Mouse (Mus musculus) large intestine, adult 2 months (tissue): ENCODE data around the gene Maml3. TPM values are rescaled to one million over a fixed set of nuclear protein-coding genes. Genes with fewer than 3 reads are reported as not detected.

Source experiments
- DNase-seq: peaks from one replicate; pipeline ENCODE4 v3.0.0-alpha.2; 2012; ENCODE audit warnings: low read depth, low spot score
- WGBS: fragments of 180-500 bp; shearing (Covaris S2); methylation state at CpG from one replicate; pipeline ENCODE4 v1.1.7; 2018; 5-methylcytosine and 5-hydroxymethylcytosine counted together
- polyA plus RNA-seq: library from polyadenylated mRNA; depleted of rRNA; stranded (reverse); fragments of >200 nt; gene quantifications from 2 replicates; pipeline ENCODE4 v1.2.3, GENCODE M21; 2012

The Maml3 gene
- polyA plus RNA-seq, 1 experiment: 1.8 TPM

GRCm38 (mm10) chr3:52047537-52047936 lies 57.3 kb downstream of the Maml3 start:
- WGBS: 90% methylated on average over 8 of the region's 8 CpGs
- DNase-seq: no peak

- 2% methylated on average over 13 of the region's 13 CpGs for WGBS
- DNase-seq: peak; percentile 97
Observed at GRCm38 (mm10) chr3:52046895-52047372, 57.9 kb downstream of the Maml3 start.

GRCm38 (mm10) chr3:52046027-52046700 lies 58.7 kb downstream of the Maml3 start:
- 3% methylated on average over 20 of the region's 20 CpGs for WGBS
- DNase-seq: no peak

DNA sequence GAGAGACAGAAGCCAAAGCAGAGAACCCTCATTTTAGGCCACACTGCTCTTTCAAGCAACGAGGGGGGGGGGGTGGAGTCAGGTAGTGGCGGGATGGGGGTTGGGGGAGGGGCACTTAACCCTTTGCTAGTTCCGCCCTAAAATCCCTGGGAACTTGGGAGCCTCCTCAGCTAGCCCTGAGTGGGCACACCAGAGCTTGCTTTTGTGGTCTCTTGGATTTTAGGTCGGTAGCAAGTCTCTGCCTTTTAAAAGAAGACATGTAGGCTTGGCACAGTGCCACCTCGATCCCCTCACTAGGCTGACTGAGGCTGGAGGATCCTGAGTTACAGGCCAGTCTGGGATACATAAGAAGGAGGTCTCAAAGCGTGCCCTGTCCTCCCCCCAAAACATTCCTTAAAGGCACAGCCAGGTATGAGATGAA lies 59.6 kb downstream of the Maml3 start:
- WGBS: 37% methylated on average over 6 of the region's 6 CpGs
- no peak for DNase-seq

DNA sequence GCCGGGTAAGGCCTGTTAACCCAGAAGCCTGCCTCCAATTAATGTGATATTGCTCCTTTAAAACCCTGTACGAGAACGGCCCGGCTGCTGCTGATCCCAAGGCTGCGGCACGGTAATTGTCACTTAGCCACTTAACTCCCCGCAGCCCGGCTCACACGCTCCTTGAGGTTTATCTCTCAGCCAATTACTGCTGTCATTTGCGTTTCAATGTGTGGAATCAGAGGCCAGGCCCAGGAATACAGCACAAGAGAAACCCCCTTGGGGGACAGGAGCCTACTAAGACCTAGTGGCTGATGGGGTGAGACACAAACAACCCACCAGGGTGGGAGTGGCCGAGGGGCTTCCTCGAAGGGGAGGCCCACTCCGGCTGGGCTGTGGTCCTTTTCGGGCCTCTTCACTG lies 60.2 kb downstream of the Maml3 start:
- DNase-seq: no peak
- 22% methylated on average over 14 of the region's 14 CpGs for WGBS

- DNase-seq: no peak
Observed at GRCm38 (mm10) chr3:52043847-52044246, 61.0 kb downstream of the Maml3 start.

DNA sequence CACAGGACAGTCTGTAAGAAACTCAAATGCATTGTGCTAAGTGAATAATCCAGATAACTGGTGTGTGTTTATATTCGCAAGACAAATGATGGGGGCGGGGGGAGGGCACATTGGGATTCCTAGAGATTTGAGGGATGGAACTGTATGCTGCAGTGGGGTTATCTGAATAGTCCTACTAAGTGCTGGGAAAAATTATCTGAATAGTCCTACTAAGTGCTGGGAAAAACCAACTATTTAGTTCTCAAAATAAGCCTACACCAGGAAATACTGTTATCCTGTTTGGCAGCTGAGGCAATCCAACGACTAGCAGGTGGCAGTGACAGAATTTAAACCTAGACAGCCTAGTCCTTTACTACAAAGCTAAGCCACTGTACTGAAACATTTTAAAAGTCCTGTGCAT lies 62.2 kb downstream of the Maml3 start:
- no peak for DNase-seq
- 77% methylated on average over 3 of the region's 3 CpGs for WGBS

More at GRCm38 (mm10) chr3:52043847-52044246, 61.0 kb downstream of the Maml3 start:
- 42% methylated on average over 4 of the region's 4 CpGs for WGBS

GRCm38 (mm10) chr3:52039958-52040357 lies 64.9 kb downstream of the Maml3 start:
- no peak for DNase-seq
- WGBS: 37% methylated on average over 7 of the region's 7 CpGs

DNA sequence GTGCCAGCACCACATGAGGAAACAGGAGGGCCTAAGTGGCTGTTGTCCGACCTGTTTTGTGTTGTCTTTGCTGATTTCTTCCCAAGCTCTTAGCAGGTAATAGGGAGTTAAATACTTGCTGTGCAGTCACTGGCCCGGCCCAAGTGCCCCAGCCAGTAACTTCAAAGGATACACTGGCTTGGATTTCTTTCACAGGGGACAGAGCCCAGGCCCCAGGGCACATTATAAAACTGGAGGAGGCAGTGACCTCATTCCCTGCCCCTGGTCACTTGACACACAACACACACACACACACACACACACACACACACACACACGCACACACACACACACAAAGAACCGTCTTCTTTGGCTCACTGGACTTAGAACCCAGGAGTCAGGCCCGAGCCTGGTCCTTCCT lies 67.6 kb downstream of the Maml3 start:
- 83% methylated on average over 5 of the region's 5 CpGs for WGBS
- no peak for DNase-seq

DNA sequence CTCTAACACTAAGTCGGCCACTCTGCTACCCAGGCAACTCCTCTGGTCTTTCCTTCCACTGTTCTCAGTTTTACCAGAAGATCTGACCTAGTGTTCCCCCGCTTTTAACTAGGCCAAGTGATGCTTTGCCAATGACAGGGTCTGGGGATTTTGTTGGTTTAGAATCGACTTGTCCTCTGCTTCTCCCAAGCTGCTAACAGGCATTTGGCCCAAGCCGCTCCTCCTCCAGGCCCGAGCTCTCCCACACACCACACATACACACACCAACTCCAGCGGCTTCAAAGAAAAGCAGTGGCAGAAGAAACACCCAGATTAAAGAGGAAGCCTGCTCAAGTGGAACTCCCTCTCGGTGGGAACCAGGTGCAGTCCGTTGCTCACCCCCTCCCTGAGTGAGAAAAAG lies 69.5 kb downstream of the Maml3 start:
- 25% methylated on average over 8 of the region's 8 CpGs for WGBS
- no peak for DNase-seq

DNA sequence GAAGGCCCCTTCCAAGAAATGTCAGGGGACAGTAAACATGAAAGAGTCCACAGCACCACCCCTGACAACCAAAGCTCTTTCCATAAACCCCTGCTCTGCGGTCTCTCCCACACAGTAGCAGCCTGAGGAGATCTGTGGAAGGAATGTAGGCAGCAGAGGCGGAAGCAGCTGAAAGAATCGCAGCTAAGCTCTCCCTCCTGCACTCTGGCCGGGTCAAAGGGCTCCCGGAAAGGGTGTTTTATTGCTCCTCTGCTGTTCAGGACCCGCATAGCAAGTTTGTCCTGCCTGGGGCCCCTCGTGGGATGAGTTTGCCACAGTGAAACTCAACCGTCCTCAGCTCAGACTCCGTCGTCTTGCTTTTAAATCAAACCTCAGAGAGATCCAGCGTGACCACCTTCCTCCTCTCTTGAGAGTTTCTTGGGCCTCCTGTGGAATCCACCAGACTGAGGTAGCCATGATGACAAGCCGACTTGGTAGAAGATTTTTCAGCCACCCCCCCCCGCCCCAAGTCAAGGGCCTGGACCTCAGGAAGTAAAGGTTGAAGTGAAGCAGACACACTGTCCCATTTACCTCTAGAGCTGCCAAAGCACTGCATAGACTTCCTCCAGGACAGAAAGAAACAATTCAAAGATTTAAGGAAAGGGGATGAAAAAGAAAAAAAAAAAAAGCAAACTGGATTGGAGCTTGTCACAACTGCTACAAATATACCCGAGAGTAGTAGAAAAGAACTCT lies 70.9 kb downstream of the Maml3 start:
- WGBS: 21% methylated on average over 14 of the region's 14 CpGs
- DNase-seq: no peak

GRCm38 (mm10) chr3:52031327-52031726 lies 73.5 kb downstream of the Maml3 start:
- DNase-seq: no peak

- 56% methylated on average over 10 of the region's 10 CpGs for WGBS
- DNase-seq: no peak
Observed at GRCm38 (mm10) chr3:52030114-52030513, 74.8 kb downstream of the Maml3 start.

- 10% methylated on average over 12 of the region's 12 CpGs for WGBS
- DNase-seq: no peak
Observed at GRCm38 (mm10) chr3:52029661-52030081, 75.2 kb downstream of the Maml3 start.

GRCm38 (mm10) chr3:52027972-52028371 lies 76.9 kb downstream of the Maml3 start:
- 39% methylated on average over 7 of the region's 7 CpGs for WGBS
- DNase-seq: no peak

DNA sequence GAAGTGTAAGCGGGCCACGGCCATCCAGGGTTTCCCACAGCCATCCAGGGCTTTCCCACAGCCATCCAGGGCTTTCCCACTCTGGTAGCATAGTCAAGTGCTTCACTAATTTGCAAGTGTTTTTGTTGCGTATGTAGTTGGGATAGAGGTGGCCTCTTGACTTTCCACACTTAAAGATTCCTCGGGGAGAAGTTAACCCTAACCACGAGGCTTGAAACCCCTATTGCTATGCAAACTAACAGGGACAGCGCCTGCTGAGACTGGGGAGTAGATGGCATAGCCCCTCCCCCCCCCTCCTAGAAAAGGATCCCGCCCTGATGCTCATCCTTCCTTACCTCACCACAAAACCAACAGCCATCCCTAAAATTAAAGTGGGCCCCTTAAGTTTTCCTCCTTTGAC lies 82.4 kb downstream of the Maml3 start:
- 83% methylated on average over 7 of the region's 7 CpGs for WGBS
- no peak for DNase-seq

DNA sequence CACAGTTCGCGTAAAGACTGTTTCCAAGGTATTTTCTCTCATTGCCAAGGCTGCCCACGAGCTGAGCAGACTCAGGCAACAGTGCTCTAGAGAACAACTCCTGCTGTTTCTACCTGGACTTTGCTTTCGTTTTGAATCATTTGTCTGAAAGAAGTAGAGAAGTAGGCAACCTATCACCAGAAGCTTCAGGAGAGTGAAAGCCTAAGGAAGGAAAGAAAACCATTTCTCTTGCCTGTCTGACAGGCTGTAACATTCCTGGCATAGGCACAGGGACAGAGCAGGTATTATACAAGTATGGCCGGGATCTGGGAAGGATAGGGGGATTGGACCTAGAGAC lies 86.8 kb downstream of the Maml3 start:
- WGBS: 66% methylated on average over 5 of the region's 5 CpGs
- no peak for DNase-seq

DNA sequence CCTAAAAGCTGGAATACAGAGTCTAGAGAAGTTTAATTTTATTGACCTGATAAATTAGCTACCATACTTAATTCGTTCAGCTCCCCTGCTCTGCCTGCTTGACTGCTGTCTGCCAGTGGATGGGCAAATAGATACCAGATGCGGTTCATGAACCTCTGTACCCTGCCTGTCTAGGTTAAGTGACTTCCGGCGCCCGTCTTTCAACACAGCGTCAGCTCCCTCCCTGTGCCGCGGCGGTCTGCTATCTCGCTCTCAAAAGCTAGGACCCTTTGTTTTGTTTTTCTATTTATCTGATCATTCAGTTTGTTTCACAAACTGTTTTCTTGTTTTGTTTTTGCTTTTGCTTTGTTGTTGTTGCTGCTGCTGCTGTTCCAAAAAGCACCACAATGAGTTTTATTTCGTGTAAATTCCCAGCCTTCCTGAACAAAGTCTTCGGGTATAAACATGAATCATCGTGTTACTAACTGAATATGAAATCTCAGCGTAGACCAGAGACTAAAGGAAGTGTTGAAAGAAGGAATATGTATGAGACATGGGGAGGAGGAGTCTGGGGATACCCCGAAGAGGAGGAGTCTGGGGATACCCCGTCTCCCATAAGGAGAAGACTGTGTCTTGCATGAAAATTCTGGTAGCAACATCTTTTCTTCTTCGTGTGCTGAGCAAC lies 87.3 kb downstream of the Maml3 start:
- DNase-seq: no peak
- 67% methylated on average over 17 of the region's 17 CpGs for WGBS

DNA sequence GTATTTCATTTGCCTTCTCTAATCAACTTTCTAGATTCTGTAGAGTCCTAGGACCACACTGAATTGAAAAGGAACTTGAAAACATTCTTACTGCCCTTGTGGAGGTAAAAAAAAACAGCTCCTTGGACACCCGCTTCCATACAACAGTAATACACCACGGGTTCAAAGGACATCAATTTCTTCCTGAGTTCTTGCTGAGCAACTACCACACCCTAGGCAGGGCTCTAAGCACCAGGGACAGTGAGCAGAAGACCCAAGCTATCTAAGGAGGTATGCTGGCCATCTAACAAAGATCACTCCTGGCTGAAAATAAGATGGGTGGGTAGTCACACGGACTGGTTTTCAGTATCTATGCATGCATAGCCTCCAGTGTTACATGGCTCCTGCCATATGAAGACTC lies 88.7 kb downstream of the Maml3 start:
- 47% methylated on average over 3 of the region's 3 CpGs for WGBS

DNA sequence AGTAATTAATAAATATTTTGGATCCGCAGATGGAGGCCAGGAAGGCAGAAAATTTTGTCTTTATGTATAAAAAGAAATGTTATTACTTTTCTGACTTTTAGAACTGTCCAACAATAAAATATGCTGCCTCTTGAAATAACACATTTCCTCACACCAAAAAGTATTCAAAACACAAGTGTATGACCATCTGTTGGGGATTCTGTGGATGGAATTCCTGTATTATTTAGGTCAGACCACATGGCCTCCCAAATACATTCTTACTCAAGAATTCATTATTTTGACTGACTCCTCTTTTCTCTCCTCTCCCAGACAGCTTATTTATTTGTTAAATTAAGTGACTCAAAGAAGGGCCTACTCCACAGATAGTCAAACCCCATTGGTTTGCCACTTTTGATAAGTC lies 89.3 kb downstream of the Maml3 start:
- DNase-seq: no peak
- 82% methylated on average over 1 of the region's 1 CpGs for WGBS

More for the DNA sequence above, 88.7 kb downstream of the Maml3 start:
- no peak for DNase-seq
